Mouse (Mus musculus): ENCODE measurements around the gene Pcsk7.

Gene Pcsk7

GRCm38 (mm10) chr9:45938952-45939637 is 32.8 kb downstream of the Pcsk7 start:
- DNase-seq (ENCODE audit: low read depth in 2 of 2, low spot score in 2 of 2): no peak

- DNase-seq (ENCODE audit: low read depth in 2 of 2, low spot score in 2 of 2): no peak
These were observed 33.5 kb downstream of the Pcsk7 start for GRCm38 (mm10) chr9:45939794-45940193.

- no peak for DNase-seq (ENCODE audit: low read depth in 2 of 2, low spot score in 2 of 2)
These were observed 35.1 kb downstream of the Pcsk7 start for GRCm38 (mm10) chr9:45941329-45941888.

GRCm38 (mm10) chr9:45942464-45942863 is 36.2 kb downstream of the Pcsk7 start:
- no peak for DNase-seq (ENCODE audit: low read depth in 2 of 2, low spot score in 2 of 2)

GRCm38 (mm10) chr9:45942916-45943315 is 36.6 kb downstream of the Pcsk7 start:
- DNase-seq (ENCODE audit: low read depth in 2 of 2, low spot score in 2 of 2): no peak

GRCm38 (mm10) chr9:45943628-45944505 is 37.6 kb downstream of the Pcsk7 start:
- no peak for DNase-seq (ENCODE audit: low read depth in 2 of 2, low spot score in 2 of 2)

- peak; percentile 89 to 94 for DNase-seq (ENCODE audit: low read depth in 2 of 2, low spot score in 2 of 2)
These were observed 38.5 kb downstream of the Pcsk7 start for GRCm38 (mm10) chr9:45944506-45945400.

- DNase-seq (ENCODE audit: low read depth in 2 of 2, low spot score in 2 of 2): no peak
These were observed 39.4 kb downstream of the Pcsk7 start for GRCm38 (mm10) chr9:45945721-45946120.

GRCm38 (mm10) chr9:45946182-45946871 is 40.0 kb downstream of the Pcsk7 start:
- no peak for DNase-seq (ENCODE audit: low read depth in 2 of 2, low spot score in 2 of 2)

- DNase-seq (ENCODE audit: low read depth in 2 of 2, low spot score in 2 of 2): no peak
These were observed 40.5 kb downstream of the Pcsk7 start for GRCm38 (mm10) chr9:45946872-45947183.

- DNase-seq (ENCODE audit: low read depth in 2 of 2, low spot score in 2 of 2): no peak
These were observed 45.8 kb downstream of the Pcsk7 start for GRCm38 (mm10) chr9:45952057-45952456.

- no peak for DNase-seq (ENCODE audit: low read depth in 2 of 2, low spot score in 2 of 2)
These were observed 46.6 kb downstream of the Pcsk7 start for GRCm38 (mm10) chr9:45952890-45953289.

- no peak for DNase-seq (ENCODE audit: low read depth in 2 of 2, low spot score in 2 of 2)
These were observed 47.4 kb downstream of the Pcsk7 start for GRCm38 (mm10) chr9:45953511-45954293.

- peak; percentile 45 to 46 for DNase-seq (ENCODE audit: low read depth in 2 of 2, low spot score in 2 of 2)
These were observed 48.2 kb downstream of the Pcsk7 start for GRCm38 (mm10) chr9:45954294-45955106.

- DNase-seq (ENCODE audit: low read depth in 2 of 2, low spot score in 2 of 2): peak; percentile 75 to 85
These were observed 49.0 kb downstream of the Pcsk7 start, which contains the start of gene Sidt2 for GRCm38 (mm10) chr9:45955107-45955963. TSS of gene Sidt2 (minus strand) at chr9:45955258.

GRCm38 (mm10) chr9:45958023-45958670 is 51.9 kb downstream of the Pcsk7 start:
- no peak for DNase-seq (ENCODE audit: low read depth in 2 of 2, low spot score in 2 of 2)

GRCm38 (mm10) chr9:45958851-45959250 is 52.6 kb downstream of the Pcsk7 start:
- no peak for DNase-seq (ENCODE audit: low read depth in 2 of 2, low spot score in 2 of 2)

Measured in CD8-positive naive resting alpha-beta T cell, adult 2 months (primary cell).